Mouse (Mus musculus) embryo, embryonic 11.5 days (tissue): ENCODE measurements at regions not wholly inside any gene's neighbourhood (a gene's known extent, or its start where the extent isn't known, plus 50 kb on each side); places are given as distances from the start of the nearest gene placed in this dataset.
A peak's percentile ranks its signal among the peaks of the same experiment; 100 is the strongest.

ENCODE experiments used
- DNase-seq: peaks from one replicate; pipeline ENCODE4 v3.0.0-alpha.2; 2012; ENCODE audit warnings: low read depth, low spot score

- DNase-seq = no peak
These were observed 63.5 kb upstream of the Ndst3 start for GRCm38 (mm10) chr3:123754011-123754610.

- no peak for DNase-seq
These were observed 64.3 kb upstream of the Ndst3 start for GRCm38 (mm10) chr3:123754927-123755326.

GRCm38 (mm10) chr3:123765911-123766556 is 75.4 kb upstream of the Ndst3 start:
- no peak for DNase-seq

- DNase-seq = no peak
These were observed 75.9 kb upstream of the Ndst3 start for GRCm38 (mm10) chr3:123766557-123766913.

- DNase-seq = peak; percentile 7
These were observed 89.9 kb upstream of the Ndst3 start for GRCm38 (mm10) chr3:123780507-123780906.

- no peak for DNase-seq
These were observed 90.9 kb upstream of the Ndst3 start for GRCm38 (mm10) chr3:123781581-123781980.

GRCm38 (mm10) chr3:123784127-123784526 is 93.5 kb upstream of the Ndst3 start:
- no peak for DNase-seq

- no peak for DNase-seq
These were observed 103.4 kb upstream of the Ndst3 start for GRCm38 (mm10) chr3:123794011-123794410.

- DNase-seq = no peak
These were observed 114.7 kb upstream of the Ndst3 start for GRCm38 (mm10) chr3:123805338-123805737.

GRCm38 (mm10) chr3:123806050-123806449 is 115.4 kb upstream of the Ndst3 start:
- no peak for DNase-seq

GRCm38 (mm10) chr3:123806546-123806945 is 115.9 kb upstream of the Ndst3 start:
- no peak for DNase-seq

GRCm38 (mm10) chr3:123810018-123810942 is 119.6 kb upstream of the Ndst3 start:
- DNase-seq = no peak

GRCm38 (mm10) chr3:123810943-123811499 is 120.4 kb upstream of the Ndst3 start:
- no peak for DNase-seq

GRCm38 (mm10) chr3:123828790-123829189 is 138.1 kb upstream of the Ndst3 start:
- no peak for DNase-seq

GRCm38 (mm10) chr3:123838385-123839170 is 147.9 kb upstream of the Ndst3 start:
- DNase-seq = no peak

- no peak for DNase-seq
These were observed 155.9 kb upstream of the Ndst3 start for GRCm38 (mm10) chr3:123846554-123846953.

- DNase-seq = no peak
These were observed 158.0 kb upstream of the Ndst3 start for GRCm38 (mm10) chr3:123848663-123849062.

GRCm38 (mm10) chr3:123852889-123853288 is 162.2 kb upstream of the Ndst3 start:
- no peak for DNase-seq

- no peak for DNase-seq
These were observed 183.1 kb upstream of the Ndst3 start for GRCm38 (mm10) chr3:123873709-123874108.

- DNase-seq = no peak
These were observed 203.0 kb upstream of the Ndst3 start for GRCm38 (mm10) chr3:123893691-123894090.

- DNase-seq = peak; percentile 8
These were observed 215.5 kb upstream of the Ndst3 start for GRCm38 (mm10) chr3:123905928-123906721.
